Mouse (Mus musculus) heart, postnatal 36 days (tissue): ENCODE measurements around the gene Tmprss3. TPM values are rescaled to one million over a fixed set of nuclear protein-coding genes. Genes with fewer than 3 reads are reported as not detected.

Experiments
- DNase-seq, 2 experiments: peaks; one replicate each; pipeline ENCODE4 v3.0.0; 2021 to 2022
- intact Hi-C: fragments of 180-260 bp; cut with DNase I; formaldehyde crosslinking; loops from one replicate; pipeline ENCODE4 v1.15.1; 2025
- total RNA-seq, 2 experiments: library from RNA; stranded (reverse); gene quantifications; 2 replicates each; pipeline ENCODE4 v1.2.3; 2021

Gene Tmprss3
- not detected for total RNA-seq

- DNase-seq: no peak
- intact Hi-C loops: no loop called here
Observed at GRCm38 (mm10) chr17:31198877-31199276, at the start of gene Tmprss3. Tmprss3 (minus strand) TSS chr17:31198977.

GRCm38 (mm10) chr17:31247144-31247543 is 48.4 kb upstream of the Tmprss3 start:
- intact Hi-C loops: no loop called here
- no peak for DNase-seq

- no peak for DNase-seq
- intact Hi-C loops: no loop called here
Observed at GRCm38 (mm10) chr17:31245321-31245720, 46.5 kb upstream of the Tmprss3 start.

DNA sequence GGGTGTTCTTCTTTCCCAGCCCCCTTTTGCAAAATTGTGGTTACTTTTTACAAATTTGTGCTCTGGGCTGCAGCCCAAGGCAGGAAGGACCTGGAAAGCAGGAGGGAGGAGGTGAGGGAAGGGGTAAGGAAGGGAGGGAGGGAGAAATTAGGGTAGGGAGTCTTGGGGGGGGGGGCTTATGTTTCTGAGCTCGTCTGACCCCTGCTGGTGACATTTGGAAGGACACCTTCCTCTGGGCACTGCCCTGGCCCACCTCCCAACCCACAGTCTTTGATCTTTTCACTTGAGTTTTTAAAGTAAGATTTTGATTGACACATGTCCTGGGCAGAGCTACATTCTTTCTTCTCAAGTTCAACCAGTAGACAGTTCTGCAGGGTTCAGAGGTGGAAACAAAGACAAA is 44.0 kb upstream of the Tmprss3 start:
- no peak for DNase-seq
- intact Hi-C loops: loop anchor here (5.0 kb wide), 2 partner anchors 105 to 230 kb away; no protein-coding TSS in a partner anchor

DNA sequence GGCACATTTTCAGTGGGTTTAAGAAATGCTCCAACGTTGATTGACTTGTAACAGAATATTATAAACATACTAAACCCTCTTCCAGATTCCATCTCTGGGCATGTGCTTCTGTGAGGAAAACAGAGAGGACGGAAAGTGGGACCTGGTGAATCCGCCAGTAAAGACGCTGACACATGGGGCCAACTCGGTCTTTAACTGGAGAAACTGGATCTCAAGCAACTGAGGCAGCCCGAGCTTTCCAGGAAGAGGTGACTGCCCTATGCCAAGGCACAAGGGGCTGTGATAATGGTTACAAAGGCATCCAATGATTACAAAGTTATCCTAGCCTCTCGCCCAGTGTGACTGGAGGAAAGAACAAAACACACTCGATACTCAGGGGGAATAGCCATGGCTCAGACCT is 42.4 kb upstream of the Tmprss3 start:
- DNase-seq: no peak
- intact Hi-C loops: loop anchor here (5.0 kb wide), 2 partner anchors 104 to 229 kb away; no protein-coding TSS in a partner anchor

DNA sequence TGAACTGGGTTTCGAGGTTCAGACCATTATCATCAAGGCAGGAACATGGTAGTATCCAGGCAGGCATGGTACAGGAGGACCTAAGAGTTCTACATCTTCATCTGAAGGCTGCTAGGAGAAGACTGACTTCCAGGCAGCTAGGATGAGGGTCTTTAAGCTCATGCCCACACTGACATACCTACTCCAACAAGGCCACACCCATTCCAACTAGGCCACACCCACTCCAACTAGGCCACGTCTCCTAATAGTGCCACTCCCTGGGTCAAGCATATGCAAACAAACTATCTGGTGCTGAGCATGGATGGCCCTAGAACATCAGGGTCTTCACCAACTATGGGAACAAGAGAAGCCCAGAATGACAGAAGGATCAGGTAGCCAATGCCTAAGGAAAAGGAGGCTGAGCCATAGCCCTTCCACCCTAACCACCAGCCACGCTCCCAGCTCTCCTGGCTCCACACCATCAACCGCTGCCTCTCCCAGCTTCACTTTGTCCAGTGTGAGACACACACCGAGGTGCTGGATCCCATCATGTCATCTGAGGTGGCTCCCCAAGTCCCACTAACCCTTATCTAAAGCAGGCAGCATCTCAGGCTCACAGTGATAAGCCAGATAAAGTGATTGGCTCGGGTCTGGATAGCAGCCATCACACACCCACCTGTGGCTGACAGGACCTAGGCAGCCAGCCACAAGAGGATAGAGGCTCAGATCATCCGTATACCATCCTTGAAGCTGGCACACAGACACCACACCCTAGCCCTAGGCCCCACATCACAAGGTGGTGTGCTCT is 39.6 kb upstream of the Tmprss3 start:
- intact Hi-C loops: no loop called here
- DNase-seq: no peak

GRCm38 (mm10) chr17:31235915-31236314 is 37.1 kb upstream of the Tmprss3 start:
- DNase-seq: no peak
- intact Hi-C loops: no loop called here

- intact Hi-C loops: no loop called here
- DNase-seq: no peak
Observed at GRCm38 (mm10) chr17:31232251-31233010, 33.7 kb upstream of the Tmprss3 start.

GRCm38 (mm10) chr17:31231780-31232179 is 33.0 kb upstream of the Tmprss3 start:
- intact Hi-C loops: no loop called here
- DNase-seq: no peak

DNA sequence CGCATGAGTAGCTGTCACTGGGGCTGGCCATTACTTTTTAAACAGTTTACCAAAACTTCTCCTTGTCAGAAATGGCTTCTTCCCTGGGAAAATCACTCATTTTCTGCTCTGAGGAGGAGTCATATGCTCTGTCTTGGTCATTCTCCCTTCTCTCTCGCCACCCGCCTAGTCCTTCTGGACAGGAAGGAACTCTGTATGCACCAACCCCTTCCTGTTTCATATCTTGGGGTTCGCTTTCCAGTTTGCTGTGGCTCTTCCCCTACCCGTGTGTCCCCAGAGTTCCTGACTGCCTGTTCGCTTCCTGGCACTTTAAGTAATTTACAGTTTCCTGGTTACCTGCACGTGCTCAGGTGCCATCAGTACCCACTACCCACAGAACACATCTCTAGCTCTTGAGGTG is 28.2 kb upstream of the Tmprss3 start:
- intact Hi-C loops: no loop called here
- DNase-seq: no peak

- DNase-seq: no peak
- intact Hi-C loops: no loop called here
Observed at GRCm38 (mm10) chr17:31226368-31226767, 27.6 kb upstream of the Tmprss3 start.

DNA sequence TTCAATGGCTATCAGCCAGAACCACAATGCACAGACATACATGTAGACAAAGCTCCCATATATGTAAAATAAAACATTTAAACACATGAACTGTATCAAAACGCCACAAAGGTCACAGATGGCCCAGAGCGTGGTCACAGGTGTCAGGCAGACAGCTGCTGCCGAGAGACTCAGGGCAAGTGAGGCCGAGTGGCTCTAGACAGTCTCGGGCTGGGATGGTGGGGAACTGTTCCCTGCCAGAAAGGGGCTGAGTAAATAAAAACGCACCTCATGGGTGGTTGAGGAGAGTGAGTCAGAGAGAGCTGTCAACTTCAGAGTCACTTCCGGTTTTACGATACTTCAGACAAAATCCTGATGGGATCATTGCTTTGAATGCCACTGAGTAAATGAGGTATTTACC is 25.8 kb upstream of the Tmprss3 start:
- no peak for DNase-seq
- intact Hi-C loops: no loop called here

GRCm38 (mm10) chr17:31223835-31224234 is 25.1 kb upstream of the Tmprss3 start:
- DNase-seq: no peak
- intact Hi-C loops: no loop called here

DNA sequence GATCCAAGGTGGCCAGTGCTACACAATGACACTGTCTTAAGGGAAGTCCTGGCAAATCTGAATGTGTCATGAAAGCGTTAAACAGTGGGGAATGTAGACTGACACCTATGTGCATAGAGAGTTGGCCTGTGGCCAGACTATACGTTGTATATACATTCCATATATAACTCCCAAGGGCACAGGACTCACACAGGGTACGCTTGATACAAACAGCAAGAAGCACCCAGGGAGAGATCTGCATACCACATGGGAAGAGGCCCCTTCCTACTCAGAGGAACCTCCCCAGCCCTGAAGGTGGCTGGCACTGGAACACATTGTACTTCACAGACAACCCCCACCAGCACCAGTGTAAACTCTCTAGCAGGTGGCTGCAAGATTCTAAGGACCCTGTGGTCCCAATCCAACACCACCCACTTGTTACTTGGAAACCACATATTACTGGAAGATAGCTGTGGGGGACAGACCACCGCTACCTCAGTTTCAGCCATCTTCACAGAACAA is 24.1 kb upstream of the Tmprss3 start:
- intact Hi-C loops: no loop called here
- no peak for DNase-seq

DNA sequence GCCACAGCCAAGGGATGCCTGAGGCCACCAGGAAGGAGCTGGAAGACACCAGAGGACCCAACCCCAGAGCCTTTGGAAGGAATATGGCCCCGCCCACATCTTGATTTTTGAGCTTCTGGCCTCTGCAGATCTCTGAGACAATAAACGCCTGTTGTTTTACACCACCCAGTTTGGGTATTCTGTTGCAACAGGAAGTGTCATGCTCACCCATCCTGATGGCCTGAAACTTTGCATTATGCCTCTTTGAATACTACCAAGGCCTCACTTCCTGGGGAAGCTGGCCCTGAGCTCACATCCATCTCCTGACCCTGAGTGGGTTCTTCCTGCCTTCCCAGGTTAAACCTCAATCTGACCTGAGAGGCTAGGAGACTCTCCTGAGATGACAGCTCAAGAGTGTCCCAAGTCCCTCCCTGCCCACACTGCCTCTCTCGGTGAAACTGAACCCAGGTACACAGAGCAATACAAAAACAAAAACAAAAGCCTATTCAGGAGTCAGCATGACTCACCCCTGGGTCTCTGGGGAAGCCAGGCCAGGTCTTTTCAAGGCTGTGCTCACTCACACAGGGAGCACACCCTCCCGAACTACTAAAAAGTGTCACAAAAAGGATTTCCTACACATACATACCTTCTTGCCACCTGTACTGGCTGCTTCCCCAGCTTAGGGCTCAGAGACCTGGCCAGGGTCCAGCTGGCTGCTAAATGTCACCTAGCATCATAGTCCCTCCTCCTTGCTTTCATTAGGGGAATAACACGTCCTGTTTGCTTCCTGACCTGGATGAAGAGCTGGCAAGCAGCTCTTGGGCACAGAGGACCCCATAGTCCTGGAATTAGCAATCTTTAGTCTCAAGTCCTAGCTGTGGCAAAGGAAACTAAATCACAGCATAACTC is 17.5 kb upstream of the Tmprss3 start:
- intact Hi-C loops: no loop called here
- no peak for DNase-seq

DNA sequence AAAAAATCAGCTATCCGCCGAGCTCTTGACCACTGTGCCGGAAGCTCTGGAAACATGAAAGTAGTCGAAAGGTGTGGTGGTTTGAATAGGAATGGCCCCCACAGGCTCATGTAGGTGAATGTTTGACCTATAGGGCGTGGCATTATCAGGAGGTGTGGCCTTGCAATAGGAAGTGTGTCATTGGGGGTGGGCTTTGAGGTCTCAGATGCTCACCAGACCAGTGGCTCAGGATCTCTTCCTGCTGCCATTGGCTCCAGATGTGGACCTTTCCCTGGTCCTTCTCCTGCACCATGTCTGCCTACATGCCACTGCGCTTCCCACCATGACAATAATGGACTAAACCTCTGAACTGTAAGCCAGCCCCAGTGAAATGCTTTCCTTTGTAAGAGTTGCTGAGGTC is 13.1 kb upstream of the Tmprss3 start:
- intact Hi-C loops: no loop called here
- DNase-seq: no peak

GRCm38 (mm10) chr17:31210299-31210698 is 11.5 kb upstream of the Tmprss3 start:
- no peak for DNase-seq
- intact Hi-C loops: no loop called here

DNA sequence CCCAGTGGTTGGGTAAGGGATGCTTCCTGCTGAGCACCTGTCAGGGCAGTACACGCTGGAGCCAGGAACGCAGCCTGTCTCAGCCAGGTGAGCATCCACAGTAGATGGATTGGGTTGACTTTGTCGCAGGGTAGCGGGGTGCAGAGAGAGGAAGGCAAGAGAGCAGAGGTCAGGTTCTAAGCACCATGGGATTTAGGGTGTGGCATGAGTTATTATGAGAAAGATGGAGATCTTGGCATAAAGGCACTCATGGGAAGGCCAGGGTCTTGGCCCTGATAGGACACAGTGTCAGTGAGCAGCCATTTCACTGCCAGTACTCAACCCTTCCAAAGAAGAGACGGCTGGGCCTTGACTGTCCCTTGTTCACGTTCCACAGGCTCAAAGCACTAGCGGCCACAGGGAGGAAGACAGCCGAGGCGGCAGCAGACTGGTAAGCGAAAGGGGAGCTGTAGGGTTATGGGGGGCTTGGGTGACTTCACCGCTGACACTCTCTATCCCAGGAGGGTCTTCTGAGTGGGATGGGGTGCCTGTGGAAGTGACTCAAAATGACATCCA is 10.7 kb upstream of the Tmprss3 start:
- DNase-seq: no peak
- intact Hi-C loops: no loop called here

DNA sequence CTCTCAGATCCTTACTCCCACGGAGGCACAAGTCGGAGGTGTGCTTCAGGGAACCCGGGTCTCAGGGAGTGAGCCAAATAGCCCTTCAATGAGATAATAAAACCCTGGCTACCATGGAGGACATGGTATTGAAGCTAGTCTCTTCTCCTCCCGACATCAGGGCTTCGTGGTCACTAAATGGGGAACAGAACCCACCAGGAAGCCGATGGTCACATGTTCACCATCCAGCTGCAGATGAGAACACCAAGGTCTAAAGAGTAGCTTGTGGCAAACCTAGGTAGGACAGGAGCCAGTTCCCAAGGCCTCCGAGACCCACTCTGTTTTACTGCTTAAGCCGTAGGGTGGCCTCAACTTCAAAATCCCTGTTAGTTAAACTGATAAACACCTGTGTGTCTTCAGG is 9.9 kb upstream of the Tmprss3 start:
- intact Hi-C loops: no loop called here
- DNase-seq: no peak

DNA sequence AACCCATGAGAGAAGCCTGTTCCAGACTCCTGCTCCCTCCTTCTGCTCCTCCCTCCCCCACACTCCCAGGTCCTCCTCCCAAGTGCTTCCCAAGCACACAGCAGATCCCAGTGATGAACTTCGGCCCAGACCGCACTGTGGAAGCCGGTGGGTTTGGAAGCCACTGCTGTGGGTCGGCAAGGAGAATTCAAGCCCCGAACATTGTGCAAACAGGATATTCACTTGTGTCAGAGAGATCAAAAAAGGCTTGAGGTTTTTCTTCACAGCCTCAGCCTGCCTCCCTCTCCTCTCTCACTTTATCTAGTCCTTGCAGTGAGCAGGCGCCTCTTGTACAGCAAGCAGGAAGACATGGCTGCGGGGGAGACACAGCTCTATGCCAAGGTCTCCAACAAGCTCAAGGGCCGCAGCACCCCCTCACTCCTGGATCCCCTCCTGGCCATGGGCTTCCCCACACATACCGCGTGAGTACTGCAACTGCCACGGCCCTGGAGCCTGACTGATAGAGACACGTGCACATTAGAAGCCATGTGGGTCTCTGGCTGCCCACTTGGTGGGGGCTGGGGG is 9.1 kb upstream of the Tmprss3 start, which contains the start of gene Ubash3a:
TSS of gene Ubash3a (plus strand) at position 103 of the 564 bp plus-strand sequence.
- intact Hi-C loops: no loop called here
- DNase-seq: no peak
